Mouse (Mus musculus): ENCODE data around the gene Tia1. TPM values are rescaled to one million over a fixed set of nuclear protein-coding genes. Genes with fewer than 3 reads are reported as not detected.
"Not testable (repeated sequence)": the region's sequence is repeated elsewhere in the genome, so short reads cannot be mapped to it uniquely, and the experiment has no call there.

Gene Tia1
- total RNA-seq (2014; fragmentation: Nextera tagmentation) = 89.9 and 109 TPM in 2 replicates
- 77.5 and 97.1 TPM in 2 replicates for total RNA-seq (2017)

DNA sequence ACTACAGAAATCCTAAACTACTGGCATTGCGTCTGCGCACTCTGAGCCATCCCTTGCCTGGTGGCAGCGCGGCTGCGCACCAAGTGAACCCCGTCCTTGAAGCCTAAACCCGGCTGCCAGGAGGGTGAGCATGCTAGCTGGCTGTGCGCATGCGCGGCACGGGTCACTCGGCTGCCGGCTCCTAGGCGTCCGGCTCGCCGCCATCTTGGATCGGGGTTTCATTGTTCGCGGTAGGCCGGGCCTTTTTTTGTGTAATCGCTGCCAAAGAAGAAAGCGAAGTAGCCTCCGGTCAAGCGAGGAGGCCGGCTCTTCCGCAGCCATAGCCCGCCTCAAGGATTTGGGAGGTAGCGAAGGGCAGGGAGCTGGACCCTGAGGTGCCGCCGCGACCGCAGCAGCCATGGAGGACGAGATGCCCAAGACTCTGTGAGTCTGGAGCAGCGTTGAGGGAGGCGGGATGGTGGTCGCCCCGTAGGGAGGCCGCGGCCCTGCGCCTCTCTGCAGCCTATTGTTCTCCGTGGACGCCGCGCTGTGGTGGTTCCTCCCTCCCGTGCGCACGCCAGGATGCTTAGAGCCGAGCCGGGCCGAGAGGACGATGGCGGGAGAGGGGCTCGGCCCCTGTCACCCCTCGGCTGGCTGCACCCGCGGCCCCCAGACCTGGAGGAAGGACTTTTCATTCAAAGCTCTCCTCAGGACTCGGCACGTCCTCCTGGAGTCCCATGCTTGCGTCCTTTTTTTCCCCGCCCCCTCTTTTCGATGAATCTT is at the start of gene Tia1:
TSS of gene Tia1 (plus strand) at position 120 of the 762 bp plus-strand sequence.
- peak; percentile 88 for ATAC-seq (replicated peaks; ENCODE audit: poor library complexity, severe bottlenecking)

DNA sequence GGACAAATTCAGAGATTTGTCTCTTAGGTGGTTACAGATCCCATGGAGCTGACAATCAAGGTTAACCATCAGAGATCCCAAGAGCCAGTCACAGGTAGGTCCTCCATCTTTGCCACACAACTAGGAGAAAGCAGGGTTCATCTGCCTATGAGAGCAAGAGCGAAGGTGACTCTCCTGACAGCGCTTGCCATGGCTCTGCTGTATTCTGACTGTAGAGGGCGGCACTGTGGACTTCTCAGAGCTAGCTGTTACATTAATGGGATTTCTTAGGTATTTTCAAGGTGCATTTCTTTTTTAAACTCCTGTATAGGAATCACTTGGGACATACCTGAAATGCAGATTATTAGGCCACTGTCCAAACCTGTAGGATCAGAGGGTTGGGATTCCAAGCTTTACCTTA is 49.1 kb upstream of the Tia1 start:
- ATAC-seq (replicated peaks; ENCODE audit: poor library complexity, severe bottlenecking) = no peak

DNA sequence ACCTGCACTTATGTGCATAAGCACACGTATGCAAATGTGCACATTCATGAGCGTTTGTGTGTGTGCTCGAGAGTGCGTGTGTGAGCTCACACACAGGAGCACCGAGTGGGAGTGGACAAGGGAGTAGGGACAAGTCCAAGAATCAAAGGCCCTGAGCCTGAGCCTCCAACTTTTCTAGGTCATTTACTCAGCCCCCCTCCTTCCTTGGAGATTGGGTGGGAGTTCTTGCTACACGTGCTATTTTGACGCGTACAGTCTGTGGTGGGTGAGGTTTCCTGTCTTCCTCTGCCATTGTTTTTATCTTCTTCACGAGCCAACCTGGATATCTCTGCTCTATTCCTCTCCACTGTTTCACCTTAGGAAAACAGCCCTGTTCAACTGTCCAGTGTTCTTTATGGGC is 47.1 kb upstream of the Tia1 start:
- no peak for ATAC-seq (replicated peaks; ENCODE audit: poor library complexity, severe bottlenecking)

DNA sequence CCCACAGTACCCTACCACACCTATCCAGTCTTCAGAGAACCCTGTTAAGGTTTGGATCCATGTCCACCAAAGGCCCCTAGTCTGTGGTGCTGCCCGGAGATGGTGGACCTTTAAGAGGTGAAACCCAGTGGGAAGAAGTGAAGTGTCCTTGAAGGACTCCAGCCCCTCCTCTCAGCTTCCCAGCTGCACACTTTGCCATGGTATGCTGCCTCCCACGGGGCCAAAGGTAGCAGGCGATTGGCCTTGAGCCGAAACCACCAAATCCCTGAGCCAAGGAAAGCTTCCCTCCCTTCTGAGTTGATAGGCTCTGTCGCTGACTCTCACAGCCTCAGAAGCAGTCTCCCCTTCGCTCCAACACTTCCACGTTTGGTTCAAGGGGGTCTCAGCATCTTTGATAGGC is 43.3 kb upstream of the Tia1 start:
- ATAC-seq (replicated peaks; ENCODE audit: poor library complexity, severe bottlenecking) = no peak

DNA sequence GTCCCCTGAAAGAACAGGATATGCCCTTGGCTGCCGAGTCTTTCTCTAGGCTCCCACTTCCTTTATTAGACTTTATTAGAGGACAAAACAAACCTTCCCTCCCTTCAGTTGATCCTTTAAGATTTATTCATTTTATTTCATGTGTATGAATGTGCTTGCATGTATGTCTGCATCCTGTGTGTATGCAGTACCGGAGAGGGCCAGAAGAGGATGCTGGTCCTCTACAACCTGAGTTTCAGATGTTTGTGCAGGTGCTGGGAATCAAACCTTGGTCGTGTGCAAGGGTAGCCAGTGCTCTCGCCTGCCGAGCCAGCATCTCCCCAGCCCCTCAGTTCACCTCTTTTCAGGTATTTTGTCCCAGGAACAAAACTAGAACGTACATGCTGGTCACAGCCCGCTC is 42.6 kb upstream of the Tia1 start:
- ATAC-seq (replicated peaks; ENCODE audit: poor library complexity, severe bottlenecking) = no peak

DNA sequence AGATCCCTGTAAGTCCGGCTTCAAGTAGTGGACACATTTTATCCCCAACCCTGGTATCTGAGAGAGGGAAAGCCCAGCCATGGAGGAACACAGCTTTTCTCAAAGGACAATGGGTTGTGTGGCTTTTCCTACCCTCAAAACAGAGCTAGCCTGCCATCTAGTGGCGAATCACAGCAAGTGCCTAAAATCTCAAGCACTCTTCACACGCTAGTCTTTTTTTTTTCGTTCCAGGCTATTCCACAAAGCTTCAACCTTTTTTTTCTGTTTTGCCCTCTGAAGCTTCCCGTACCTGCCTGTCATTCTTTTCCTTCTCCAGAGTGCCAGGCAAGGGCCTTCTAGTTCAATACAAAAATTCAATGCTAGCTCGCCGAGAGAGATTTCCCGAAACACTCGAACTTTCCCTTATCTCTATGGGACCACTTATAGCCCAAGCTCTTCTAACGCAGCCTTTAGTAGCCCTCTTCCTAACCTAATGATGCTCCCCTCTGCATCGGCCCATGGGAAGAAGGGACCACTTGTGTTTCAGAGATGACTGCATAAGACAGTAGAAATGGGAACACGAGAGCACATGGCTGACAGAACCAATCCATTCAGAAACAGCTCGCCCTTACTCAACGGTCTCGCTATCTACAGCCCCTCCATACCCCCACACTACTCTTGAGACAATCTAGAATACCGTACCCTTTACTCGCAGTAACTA is 39.4 kb upstream of the Tia1 start:
- peak; percentile 53 for ATAC-seq (replicated peaks; ENCODE audit: poor library complexity, severe bottlenecking)

DNA sequence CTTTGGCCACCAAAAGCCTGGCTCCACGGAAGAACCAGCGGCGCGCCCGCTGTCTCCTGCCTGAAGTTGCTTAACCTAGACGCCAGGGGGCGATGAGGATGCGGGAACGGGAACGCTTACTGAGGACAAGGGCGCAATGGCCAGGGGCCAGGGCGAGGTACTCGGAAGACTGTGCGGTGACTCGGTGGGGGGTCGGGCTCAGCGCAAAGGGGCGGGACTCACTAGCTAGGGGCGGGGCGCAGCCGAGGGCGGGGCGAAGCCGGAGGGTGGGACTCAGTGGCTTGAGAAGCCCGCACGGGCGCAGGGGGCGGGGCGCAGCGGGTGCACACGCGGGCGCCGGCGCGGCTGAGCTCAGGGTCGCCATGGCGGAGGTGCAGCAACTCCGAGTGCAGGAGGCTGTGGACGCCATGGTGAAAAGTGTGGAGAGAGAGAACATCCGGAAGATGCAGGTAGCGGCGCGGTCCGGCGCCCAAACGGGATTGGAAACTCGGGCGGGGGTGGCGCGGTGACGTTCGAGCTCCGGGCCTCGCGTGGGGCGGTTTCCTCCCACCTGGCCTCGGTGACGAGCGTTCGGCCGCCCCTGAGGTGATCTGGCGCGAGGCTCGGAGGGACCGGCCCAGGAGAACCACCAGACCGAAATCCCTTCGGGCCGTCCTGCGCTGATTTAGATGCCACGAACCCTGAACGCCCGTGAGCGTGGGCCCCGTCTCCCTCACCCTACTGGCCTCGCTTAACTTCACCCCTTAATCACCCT is 38.5 kb upstream of the Tia1 start, which contains the start of gene Fam136a:
TSS of gene Fam136a (plus strand) at position 276 of the 754 bp plus-strand sequence.
- peak; percentile 93 for ATAC-seq (replicated peaks; ENCODE audit: poor library complexity, severe bottlenecking)

DNA sequence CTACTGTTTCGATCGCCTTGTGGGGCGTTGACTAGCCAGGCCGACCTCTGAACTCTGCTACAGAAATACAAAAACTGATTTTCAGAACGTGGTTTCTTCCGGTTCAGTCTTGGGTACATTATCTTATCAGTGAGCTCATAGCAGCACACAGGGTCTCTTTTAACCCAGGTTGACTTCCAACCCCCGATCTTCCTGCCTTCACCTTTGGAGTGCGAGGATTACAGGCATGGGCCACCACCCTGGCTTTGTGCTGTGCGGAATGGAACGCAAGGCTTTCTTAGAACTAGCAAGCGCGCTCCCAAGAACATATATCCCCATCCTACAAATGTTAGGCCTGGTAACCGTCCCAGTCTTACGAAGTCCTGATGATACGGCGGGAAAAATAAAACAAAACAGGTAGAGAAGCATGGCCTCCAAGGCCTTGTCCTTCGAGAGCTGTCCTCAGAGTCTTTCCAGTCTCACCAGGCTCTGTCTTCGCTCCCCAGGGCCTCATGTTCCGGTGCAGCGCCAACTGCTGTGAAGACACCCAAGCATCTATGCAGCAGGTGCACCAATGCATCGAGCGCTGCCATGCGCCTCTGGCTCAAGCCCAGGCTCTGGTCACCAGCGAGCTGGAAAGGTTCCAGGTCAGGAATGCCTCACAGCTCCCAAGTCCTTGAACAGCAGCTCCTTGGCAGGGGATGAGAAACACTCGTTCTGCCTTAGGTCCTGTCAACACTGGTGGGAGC is 37.7 kb upstream of the Tia1 start:
- ATAC-seq (replicated peaks; ENCODE audit: poor library complexity, severe bottlenecking) = no peak

DNA sequence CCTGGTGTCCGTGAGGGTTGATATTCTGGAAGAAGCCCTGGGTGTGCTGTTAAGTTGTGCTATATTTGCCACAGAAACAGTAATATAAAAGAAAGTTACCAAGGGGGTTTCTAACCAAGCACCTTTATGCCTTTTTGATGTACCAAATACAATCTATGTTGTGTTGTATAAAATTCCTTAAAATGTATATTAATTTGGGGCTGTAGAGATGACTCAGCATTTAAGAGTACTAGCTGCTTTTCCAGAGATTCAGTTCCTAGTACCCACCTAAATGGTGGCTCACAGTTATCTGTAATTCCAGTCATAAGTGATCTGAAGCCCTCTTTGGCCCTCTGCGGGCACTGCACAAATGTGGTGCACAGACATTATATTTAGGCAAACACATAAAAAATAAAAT is 37.2 kb upstream of the Tia1 start:
- ATAC-seq (replicated peaks; ENCODE audit: poor library complexity, severe bottlenecking) = no peak

DNA sequence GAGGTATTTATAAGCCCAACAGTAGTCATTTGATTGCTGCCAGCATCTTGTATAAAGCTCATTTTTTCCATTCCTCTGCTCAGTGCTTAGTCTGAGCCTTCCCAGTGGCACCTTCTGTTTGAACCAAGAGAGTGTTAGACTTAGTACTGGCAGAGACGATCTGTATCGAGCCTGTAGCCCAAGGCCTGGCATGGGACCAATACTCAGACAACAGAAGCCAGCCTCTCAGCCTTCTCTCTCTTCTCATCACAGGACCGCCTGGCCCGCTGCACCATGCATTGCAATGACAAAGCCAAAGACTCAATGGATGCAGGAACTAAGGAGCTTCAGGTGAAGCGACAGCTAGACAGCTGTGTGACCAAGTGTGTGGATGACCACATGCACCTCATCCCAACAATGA is 35.5 kb upstream of the Tia1 start:
- no peak for ATAC-seq (replicated peaks; ENCODE audit: poor library complexity, severe bottlenecking)

DNA sequence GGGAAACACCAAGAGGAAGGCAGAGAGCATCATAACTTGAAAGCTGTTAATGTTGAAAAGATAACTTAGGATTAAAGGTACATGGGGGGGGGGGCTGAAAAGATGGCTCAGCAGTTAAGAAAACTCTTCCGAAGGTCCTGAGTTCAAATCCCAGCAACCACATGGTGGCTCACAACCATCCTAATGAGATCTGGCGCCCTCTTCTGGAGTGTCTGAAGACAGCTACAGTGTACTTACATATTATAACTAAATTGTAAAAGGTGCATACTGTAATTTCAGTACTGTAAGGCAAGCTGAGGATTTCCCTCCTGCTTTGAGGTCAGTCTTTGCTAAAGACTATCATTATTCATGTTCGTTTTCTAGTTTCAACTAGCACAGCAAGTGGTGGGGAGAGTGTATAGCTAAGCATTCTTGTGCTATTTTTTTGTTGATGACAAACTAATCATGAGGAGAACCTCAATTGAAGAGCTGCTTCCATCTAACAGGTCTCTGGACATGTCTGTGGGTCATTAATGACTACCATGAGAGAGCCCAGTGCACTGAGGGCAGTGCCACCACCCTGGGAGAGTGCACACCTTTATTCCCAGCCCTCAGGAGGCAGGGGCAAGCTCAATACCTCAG is 33.8 kb upstream of the Tia1 start:
- no peak for ATAC-seq (replicated peaks; ENCODE audit: poor library complexity, severe bottlenecking)

DNA sequence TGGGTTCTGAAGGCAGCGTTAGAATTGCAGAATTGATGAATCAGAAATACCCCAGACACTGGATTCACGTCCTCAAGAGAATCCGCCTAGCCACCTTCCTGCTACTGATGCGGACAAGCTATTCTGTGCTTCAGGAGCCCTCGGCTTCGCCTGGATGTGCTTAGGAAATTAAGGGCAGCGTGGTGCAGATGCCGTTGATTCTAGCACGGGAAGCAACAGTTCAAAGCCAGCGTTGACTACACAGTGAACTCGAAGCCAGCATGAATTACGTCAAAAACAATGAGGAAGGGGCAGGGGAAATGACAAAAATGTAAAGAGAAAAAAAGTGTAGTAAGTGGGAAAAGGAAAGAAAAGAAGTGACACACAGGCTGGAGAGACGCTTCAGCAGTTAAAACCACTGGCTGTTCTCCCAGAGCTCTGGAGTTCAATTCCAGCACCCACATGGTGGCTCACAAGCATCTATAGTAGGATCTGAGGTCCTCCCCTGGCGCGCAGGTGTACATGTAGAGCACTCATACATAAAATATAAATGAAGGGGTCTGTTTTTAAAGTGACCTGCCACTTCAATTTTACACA is 33.2 kb upstream of the Tia1 start, which contains the start of gene Snrpg:
TSS of gene Snrpg (plus strand) at position 541 of the 576 bp plus-strand sequence.
- ATAC-seq (replicated peaks; ENCODE audit: poor library complexity, severe bottlenecking) = peak; percentile 9

DNA sequence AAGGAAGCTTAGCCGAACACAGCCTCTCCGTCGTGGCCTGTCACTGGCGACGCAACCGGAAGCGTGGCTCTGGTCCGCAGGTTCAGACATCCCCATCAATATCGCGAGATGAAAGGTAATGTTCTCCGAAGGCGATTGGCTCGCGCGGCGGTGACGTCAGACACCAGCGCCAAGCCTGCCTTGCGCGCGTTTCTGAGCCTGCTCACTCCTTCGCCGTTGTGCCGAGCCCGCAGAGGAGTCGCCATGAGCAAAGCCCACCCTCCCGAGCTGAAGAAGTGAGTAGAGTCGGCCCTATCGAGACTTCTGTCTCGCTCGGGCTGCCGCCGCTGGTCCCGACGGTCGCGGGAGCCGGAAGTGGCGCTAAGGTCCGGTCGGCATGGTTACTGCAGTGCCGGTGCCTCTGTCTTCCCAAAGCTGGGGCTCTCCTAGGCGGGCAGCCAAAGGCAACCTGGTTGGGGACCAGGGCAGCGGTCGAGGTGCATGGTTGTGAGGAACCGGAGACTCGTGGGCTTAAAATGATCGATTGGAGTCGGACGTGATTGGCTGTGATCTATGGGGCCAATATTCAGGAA is 32.6 kb upstream of the Tia1 start:
- peak; percentile 90 for ATAC-seq (replicated peaks; ENCODE audit: poor library complexity, severe bottlenecking)

DNA sequence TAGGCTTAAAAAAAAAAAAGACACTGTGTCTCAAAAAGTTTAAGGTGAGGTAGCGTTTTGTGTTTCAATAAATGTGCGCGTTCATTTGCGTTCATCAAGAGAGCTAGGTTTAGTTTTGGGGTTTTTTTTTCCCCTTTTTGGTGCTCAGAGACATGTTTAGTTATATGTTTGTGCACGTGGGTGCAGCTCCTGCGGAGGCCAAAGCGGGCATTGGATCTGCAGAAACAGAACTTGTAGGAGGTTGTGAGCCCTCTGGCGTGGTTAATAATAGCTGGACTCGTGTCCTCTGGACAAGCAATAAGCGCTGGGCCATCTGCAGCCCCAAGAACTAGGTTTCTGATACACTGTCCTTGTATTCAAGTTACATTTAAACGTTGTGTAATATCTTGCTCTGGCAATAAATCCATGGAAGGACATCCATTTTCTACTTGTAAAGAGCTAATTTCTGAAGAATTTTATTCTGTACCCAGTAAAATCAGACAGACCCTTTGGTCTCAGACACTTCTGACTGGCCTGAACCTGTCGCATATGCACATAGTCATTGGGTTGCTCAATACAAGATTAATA is 32.0 kb upstream of the Tia1 start:
- no peak for ATAC-seq (replicated peaks; ENCODE audit: poor library complexity, severe bottlenecking)

DNA sequence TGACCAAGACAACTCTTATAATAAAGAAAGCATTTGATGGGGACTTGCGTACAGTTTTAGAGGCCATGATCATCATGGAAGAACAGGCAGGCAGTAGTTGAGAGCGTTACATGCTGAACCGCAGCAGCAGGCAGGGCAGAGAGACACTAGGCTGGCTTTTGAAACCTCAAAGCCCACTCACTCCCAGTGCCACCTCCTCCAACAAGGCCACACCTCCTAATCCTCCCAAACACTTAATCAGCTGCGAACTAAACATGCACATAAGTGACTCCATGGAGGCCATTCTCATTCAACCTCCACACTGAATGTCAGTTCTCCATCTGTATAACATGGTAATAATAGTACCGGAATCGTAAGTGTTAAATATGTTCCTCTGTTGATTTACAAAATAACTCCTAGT is 30.5 kb upstream of the Tia1 start:
- no peak for ATAC-seq (replicated peaks; ENCODE audit: poor library complexity, severe bottlenecking)

DNA sequence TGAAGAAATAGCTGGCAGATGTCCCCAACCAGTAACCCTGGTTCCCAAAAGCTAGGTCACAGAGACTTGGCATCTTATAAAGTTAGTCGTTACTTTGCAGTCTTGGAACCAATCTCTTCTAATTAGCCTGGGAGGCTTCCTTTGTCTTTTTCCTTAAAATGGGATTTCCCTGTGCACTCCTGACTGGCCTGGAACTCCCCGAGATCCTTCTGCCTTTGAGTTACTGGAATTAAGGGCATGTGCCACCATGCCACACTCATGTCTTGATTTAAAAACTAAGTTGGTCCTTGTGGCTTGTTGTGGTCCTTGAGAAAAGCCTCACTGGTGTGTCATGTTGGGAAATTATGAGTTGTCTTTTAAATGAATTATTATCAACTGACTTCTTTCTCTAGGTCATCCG is 25.7 kb upstream of the Tia1 start:
- ATAC-seq (replicated peaks; ENCODE audit: poor library complexity, severe bottlenecking) = no peak

DNA sequence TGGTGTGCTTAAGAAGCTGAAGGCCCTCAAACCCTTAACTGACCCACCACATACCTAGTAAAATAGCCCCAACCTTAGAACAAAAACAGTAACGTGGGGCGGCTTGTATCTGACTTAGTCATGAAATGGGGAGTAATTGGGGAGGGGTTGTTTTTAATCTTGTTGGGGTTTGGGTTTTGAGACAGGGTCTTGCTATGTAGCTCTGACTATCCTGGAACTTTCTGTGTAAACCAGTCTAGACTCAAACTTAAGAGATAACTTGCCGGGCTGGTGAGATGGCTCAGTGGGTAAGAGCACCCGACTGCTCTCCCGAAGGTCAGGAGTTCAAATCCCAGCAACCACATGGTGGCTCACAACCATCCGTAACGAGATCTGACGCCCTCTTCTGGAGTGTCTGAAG is 23.9 kb upstream of the Tia1 start:
- not testable (repeated sequence) for ATAC-seq (replicated peaks; ENCODE audit: poor library complexity, severe bottlenecking)

DNA sequence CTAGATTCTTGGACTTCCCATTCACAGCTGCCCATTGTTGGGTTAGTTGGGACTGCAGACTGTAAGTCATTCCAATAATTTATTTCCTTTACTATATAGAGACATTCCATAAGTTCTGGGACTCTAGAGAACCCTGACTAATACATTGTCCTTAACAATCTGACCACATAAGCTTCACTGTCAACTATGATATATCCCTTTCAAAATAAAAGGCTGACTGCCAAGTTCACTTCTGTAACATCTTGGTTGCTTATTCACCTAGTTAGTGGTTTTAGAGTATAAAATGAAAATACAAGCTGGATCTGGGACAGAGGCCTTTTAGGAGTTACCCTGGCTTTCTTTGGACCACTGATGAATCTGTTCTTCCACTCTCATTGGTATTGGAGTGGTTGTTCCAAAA is 21.5 kb upstream of the Tia1 start:
- no peak for ATAC-seq (replicated peaks; ENCODE audit: poor library complexity, severe bottlenecking)

DNA sequence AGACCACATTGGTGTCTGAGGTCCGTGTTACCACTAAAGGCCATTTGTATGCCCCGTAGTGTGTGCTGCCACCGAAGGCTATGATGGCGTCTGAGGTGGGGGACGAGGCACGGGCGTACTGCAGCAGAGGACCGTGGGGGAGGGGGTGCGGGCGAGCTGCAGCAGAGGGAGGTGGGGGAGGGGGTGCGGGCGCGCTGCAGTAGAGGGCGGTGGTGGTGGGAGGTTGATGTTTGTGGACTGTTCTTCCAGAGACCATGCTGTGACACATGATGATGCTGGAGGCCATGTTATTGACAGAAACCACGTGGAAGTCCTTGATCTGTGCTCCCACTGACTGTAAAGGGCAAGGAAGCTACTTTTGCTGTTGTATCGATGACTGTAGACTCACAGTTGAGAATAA is 20.6 kb upstream of the Tia1 start:
- no peak for ATAC-seq (replicated peaks; ENCODE audit: poor library complexity, severe bottlenecking)

Data from granulocyte monocyte progenitor cell, adult 5-6 weeks (primary cell).